Mouse (Mus musculus) retina, adult 2 months (tissue): ENCODE data around the gene Inpp5f.
"Not testable (repeated sequence)": the region's sequence is repeated elsewhere in the genome, so short reads cannot be mapped to it uniquely, and the experiment has no call there.

Source experiments
- DNase-seq: peaks from one replicate; pipeline ENCODE4 v3.0.0-alpha.2; 2012; ENCODE audit warnings: low read depth, low spot score

The Inpp5f gene

DNA sequence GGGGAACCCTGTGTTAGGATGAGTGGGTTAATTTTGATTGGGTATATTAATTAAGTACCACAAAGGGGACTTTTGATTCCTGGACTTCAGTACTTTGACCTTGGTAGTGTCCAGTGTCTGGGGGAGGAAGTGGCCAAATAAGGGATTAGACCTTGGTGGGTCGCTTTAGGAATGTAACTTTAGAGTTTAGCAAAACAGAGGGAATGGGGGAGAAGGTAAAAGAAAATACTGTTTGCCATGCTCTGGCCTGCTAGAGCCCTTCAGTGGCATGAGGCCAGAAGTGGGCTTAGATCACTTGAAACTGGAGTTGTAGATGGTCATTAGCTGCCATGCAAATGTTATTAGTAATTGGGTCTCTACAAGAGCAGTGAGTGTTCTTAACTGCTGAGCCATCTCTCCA is 45.8 kb downstream of the Inpp5f start:
- no peak for DNase-seq

- DNase-seq = no peak
These were observed 52.8 kb downstream of the Inpp5f start for GRCm38 (mm10) chr7:128663906-128664305.

DNA sequence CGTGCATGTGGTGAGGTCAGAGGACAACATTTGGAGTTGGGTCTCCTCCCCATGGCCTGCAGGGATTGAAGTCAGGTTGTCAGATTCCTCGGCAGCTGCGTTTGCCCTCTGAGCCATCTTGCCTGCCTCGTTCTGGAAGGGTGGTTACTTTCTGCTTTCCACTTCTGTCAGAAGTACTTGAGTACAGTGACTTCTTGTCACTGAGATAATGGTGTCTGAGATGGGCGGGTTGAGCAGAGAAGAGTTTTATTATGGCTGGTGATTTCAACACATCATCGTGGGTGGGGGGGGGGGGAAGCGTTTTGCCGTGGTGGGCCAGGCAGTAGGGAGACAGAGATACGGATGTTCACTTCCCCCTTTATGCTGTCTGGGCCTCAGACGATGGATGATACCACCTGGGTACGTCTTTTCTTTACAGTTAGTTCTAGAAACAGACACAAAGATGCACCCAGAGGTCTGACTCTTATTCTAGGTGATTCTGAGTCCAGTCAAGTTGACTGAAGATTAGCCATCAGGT is 53.8 kb downstream of the Inpp5f start:
- no peak for DNase-seq

DNA sequence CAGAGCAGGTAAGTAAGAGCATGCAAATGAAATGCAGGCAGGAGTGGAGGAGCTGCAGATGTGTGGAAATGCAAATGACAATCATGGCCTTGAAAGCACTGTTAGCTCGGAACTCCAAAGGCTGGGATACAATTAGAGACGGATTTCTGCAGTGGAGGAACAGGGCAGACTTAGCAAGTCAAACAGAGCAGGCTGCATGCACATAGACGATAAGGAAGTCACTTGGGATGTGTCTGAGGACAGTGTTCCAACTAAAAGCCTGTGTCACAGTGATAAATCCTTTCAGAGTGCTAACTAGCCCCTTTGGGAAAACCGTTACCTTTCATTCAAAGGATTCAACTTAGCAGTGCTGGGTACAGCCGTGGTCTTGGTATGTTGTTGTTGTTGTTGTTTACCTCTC is 56.7 kb downstream of the Inpp5f start:
- no peak for DNase-seq

GRCm38 (mm10) chr7:128668831-128669230 is 57.7 kb downstream of the Inpp5f start:
- DNase-seq = no peak

DNA sequence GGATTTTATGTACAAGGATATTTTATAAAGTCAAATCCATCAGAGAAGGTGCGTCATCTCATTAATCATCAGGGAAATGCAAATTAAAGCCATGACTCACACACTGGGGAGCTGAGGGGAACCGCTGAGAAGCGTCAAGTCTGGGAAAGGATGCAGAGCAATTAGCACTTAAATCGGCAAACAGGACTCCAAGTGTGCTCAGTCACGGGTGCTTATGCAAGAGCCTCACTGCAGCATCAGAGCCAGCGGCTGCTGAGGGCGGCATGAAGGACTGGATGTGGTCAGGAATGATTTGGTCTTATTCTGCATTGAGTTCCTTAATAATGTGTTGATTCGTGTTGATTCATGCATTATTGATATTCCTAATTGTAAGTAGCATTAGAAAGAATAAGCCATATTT is 60.8 kb downstream of the Inpp5f start:
- DNase-seq = peak; percentile 34

GRCm38 (mm10) chr7:128672408-128673010 is 61.4 kb downstream of the Inpp5f start:
- DNase-seq = peak; percentile 29

- DNase-seq = no peak
These were observed 67.4 kb downstream of the Inpp5f start for GRCm38 (mm10) chr7:128678546-128678945.

GRCm38 (mm10) chr7:128687821-128688564 is 76.9 kb downstream of the Inpp5f start:
- peak; percentile 51 for DNase-seq

- no peak for DNase-seq
These were observed 78.2 kb downstream of the Inpp5f start for GRCm38 (mm10) chr7:128689347-128689746.

- DNase-seq = peak; percentile 65
These were observed 78.9 kb downstream of the Inpp5f start for GRCm38 (mm10) chr7:128690070-128690469.

DNA sequence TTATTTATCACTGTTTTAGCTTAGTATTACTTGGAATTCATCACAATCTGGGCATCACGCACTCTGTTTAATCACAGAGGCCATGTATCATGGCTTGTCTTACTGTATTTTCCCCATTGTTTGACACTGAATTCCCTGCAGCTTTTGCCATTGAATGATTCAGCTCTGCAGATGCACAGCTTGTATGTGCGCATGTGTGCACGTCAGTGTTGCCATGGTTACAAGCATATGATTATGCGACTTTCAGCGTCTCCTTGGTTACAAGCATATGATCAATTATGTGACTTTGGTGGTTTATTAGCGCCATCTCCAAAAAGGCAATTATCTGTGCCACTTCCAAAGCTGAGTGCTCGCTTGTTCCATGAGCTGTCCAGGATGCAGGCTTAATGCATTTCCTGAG is 79.7 kb downstream of the Inpp5f start:
- peak; percentile 34 for DNase-seq

- no peak for DNase-seq
These were observed 81.0 kb downstream of the Inpp5f start for GRCm38 (mm10) chr7:128692163-128692562.

- no peak for DNase-seq
These were observed 83.7 kb downstream of the Inpp5f start for GRCm38 (mm10) chr7:128694848-128695247.

DNA sequence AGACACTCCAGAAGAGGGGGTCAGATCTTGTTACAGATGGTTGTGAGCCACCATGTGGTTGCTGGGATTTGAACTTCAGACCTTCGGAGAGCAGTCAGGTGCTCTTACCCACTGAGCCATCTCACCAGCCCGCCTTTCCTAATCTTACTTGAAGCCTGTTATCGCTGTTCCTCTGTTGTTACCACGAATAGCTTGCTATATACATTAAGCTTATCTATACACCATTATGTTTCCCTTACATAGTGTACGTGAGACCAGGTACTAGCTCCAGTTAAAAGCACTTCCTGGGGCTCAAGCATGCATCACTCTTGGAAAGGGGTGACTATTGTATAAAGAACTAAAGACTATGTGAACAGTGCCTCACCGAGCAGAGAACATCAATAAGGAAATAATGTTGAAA is 88.8 kb downstream of the Inpp5f start:
- not testable (repeated sequence) for DNase-seq

GRCm38 (mm10) chr7:128705735-128706134 is 94.6 kb downstream of the Inpp5f start:
- DNase-seq = peak; percentile 40

DNA sequence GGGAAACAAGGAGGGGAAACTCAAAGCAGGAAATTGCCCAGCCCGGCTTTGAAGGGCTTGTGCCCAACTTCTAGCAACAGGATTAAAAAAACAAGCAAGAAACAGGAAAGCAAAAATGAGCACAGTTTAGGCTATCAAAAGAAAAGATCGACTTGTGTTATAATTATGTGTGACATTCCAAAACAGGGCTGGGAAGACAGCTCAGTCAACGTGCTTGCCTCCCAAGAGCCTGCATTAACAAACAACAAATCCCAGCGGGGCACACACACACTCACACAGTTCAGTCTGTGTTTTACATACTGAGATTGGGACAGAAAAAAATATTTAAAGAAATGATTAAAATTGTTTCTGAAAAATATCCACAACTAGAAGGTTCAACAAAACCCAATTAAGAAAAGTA is 106.9 kb downstream of the Inpp5f start:
- no peak for DNase-seq

- no peak for DNase-seq
These were observed 113.6 kb downstream of the Inpp5f start for GRCm38 (mm10) chr7:128724761-128725160.

DNA sequence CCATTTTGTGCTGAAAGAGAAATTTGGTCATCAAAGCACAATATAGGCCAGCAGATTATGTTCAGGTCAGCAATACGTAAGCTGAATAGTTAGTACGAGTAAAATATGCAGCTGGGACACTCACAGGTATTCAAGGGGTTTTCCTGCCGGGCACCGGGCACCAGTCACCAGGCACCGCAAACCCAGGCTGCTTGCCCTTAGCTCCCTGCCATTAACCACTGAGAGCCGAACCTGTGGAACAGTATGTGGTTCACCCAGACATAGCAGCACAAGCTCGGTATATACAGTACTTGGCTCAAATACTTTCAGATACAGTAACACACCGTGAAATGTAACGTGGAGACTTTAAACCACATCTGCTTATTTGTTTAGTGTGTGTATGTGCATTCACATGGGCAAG is 114.1 kb downstream of the Inpp5f start:
- no peak for DNase-seq

DNA sequence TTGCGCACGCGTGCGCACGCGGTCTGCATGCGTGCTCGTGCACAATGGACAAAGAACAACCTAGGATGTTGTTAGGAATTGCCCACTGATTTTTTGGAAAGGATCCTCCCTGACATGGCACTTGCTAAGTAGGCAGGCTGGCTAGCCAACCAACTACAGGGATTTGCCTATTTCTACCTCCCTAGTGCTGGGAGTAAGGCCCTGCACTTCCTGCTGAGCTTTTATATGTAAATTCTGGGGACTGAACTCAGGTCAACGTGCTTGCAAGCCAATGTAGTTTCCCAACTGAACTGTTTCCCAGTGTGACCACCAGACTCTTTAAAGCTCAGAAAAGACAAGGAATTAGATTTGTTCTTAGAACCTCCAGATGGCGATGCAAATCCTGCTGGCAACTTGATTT is 115.9 kb downstream of the Inpp5f start:
- no peak for DNase-seq

GRCm38 (mm10) chr7:128727701-128728100 is 116.6 kb downstream of the Inpp5f start:
- no peak for DNase-seq

DNA sequence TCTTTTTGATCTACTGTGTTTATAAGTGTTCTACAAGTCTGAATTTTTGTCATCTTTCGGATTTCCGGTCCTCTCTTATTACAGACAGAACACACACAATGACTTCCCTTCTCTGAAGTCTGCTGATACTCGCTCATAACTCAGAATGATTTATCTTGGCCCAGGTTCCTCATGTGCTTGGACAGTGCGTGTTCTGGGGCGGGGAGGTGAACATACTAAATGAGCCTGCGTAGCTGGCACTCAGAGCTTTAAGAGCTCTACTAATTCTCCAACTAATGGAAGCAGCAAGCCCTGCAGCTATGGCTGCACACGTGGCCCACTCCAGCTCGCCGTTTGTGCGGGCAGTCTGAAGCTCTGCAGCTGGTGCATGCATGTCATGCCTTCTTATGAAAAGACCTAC is 117.6 kb downstream of the Inpp5f start:
- DNase-seq = no peak

DNA sequence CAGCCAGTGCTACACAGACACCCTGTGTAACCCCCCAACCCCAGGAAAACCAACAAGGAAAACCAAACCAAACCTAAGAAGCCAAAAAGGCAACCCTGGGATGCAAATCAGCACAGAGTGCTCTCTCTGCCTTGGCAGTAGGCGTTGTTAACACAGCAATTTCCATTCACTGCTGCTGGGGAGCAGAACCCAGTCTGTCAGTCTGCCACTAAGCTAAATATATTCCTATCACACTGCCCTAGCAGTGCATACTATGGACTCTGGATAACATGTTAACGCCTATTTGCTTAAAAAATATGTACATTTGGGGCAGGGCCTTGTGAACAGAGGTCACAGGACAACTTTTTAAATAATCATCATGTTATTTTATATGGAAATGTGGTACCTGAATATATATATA is 120.5 kb downstream of the Inpp5f start:
- DNase-seq = no peak
